Mouse (Mus musculus) midbrain, embryonic 12.5 days (tissue): Measurements from ENCODE around the gene Car8. TPM values are rescaled to one million over a fixed set of nuclear protein-coding genes. Genes with fewer than 3 reads are reported as not detected.
A peak's percentile ranks its signal among the peaks of the same experiment; 100 is the strongest.
"Not testable (repeated sequence)": the region's sequence is repeated elsewhere in the genome, so short reads cannot be mapped to it uniquely, and the experiment has no call there.

Source experiments
- ATAC-seq: fragments of 200-750 bp; cut with Nextera tagmentation; 2 replicates; pipeline ENCODE4 v1.8.0; 2017; ENCODE audit warnings: low read depth, moderate TSS enrichment, moderate library complexity; ENCODE audit not compliant: low FRiP score
- H3K27ac ChIP-seq: fragments of 300-500 bp; sonication (generic); replicated peaks from 2 replicates; pipeline ENCODE4 v1.5.1; 2016; ENCODE audit warnings: mild to moderate bottlenecking
- H3K27me3 ChIP-seq: fragments of 300-500 bp; sonication (generic); 2 replicates; pipeline ENCODE4 v1.6.1; 2016; ENCODE audit warnings: mild to moderate bottlenecking
- H3K36me3 ChIP-seq: fragments of 300-500 bp; sonication (generic); 2 replicates; pipeline ENCODE4 v1.6.1; 2016
- H3K4me1 ChIP-seq: fragments of 300-500 bp; sonication (generic); 2 replicates; pipeline ENCODE4 v1.6.1; 2016
- H3K4me2 ChIP-seq: fragments of 300-500 bp; sonication (generic); replicated peaks from 2 replicates; pipeline ENCODE4 v1.6.1; 2016; ENCODE audit warnings: mild to moderate bottlenecking, moderate library complexity
- H3K4me3 ChIP-seq: fragments of 300-500 bp; sonication (generic); 2 replicates; pipeline ENCODE4 v1.5.1; 2016; ENCODE audit warnings: mild to moderate bottlenecking
- H3K9ac ChIP-seq: fragments of 300-500 bp; sonication (generic); replicated peaks from 2 replicates; pipeline ENCODE4 v1.6.1; 2016; ENCODE audit warnings: mild to moderate bottlenecking, moderate library complexity
- H3K9me3 ChIP-seq: fragments of 300-500 bp; sonication (generic); 2 replicates; pipeline ENCODE4 v1.6.1; 2016; ENCODE audit warnings: mild to moderate bottlenecking
- WGBS: fragments of 180-500 bp; shearing (Covaris S2); methylation state at CpG from one replicate; pipeline ENCODE4 v1.1.7; 2016; 5-methylcytosine and 5-hydroxymethylcytosine counted together
- microRNA-seq: library from miRNA; unstranded; fragments of <30 nt; microRNA quantifications from one replicate; pipeline ENCODE4, GENCODE M21; 2017
- polyA plus RNA-seq: library from polyadenylated mRNA; unstranded; fragments of >200 nt; fragmentation: Nextera tagmentation; extraction: Ambion mirVana; gene quantifications from 2 replicates; pipeline ENCODE4 v1.2.1, GENCODE M21; 2016

The Car8 gene
- polyA plus RNA-seq, 1 experiment from 2014 or later = 1.0 TPM

GRCm38 (mm10) chr4:8101466-8101865 lies 137.4 kb downstream of the Car8 start:
- WGBS = 92% methylated on average over 3 of the region's 3 CpGs

DNA sequence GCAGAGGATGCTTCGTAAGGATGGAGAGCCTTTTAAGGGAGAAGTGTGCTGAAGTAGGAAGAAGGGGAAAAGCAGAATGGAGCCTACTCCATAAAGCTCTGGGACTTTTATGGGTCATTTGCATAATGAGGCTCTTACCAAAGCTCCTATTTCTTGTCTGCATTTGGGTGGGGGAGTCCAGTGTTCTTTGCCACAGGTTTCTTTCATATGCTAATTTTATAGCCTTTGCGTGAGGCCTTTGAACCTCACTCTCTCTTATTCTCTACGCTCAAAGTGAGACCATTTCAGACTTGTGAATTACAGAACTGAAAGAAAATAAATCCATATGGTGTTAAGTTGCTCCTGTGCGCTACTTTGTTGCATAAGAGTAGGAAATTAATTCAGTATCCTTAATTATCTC lies 140.8 kb downstream of the Car8 start:
- peak; percentile 78 for ATAC-seq
- Histone ChIP-seq H3K27me3 (no peaks in the 10 kb centered on the region), H3K9ac (no peak overlapping the region), H3K36me3 (no peaks in the 10 kb centered on the region), H3K4me3 (no peak overlapping the region), H3K9me3 (no peaks in the 10 kb centered on the region), H3K27ac (no peak overlapping the region), H3K4me1 (peaks cover 11% of the 10 kb centered on the region), H3K4me2 (no peak overlapping the region)
- WGBS = 19% methylated on average over 4 of the region's 4 CpGs

More at GRCm38 (mm10) chr4:8101466-8101865, 137.4 kb downstream of the Car8 start:
- H3K9me3 ChIP-seq = no peaks in the 10 kb centered on the region
- ATAC-seq = no peak
- H3K27me3 ChIP-seq = no peaks in the 10 kb centered on the region
- no peaks in the 10 kb centered on the region for H3K36me3 ChIP-seq
- H3K4me3 ChIP-seq = no peak overlapping the region
- H3K27ac ChIP-seq = no peak overlapping the region
- peaks cover 11% of the 10 kb centered on the region for H3K4me1 ChIP-seq
- H3K4me2 ChIP-seq = no peak overlapping the region
- H3K9ac ChIP-seq = no peak overlapping the region

DNA sequence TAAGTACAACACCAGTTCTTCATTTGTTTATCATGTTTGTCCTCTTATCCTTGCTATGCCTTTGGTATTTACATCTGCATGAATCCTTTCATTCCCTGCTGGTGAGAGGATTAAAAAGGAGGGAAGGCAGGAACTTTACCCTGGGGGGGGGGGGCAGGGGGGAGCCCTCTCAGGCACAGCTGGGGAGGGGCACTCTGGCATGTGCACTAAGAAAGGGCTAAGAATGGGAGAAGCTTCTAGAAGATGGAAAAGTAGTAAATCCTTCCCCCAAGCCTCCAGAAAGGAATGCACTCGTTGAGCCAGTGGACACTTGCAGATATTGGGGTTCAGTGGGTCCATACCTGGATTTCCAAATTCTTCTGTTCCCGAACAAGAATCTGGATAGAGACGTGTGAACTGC lies 141.2 kb downstream of the Car8 start:
- H3K4me2 ChIP-seq = no peak overlapping the region
- no peak overlapping the region for H3K9ac ChIP-seq
- peak; percentile 58 for ATAC-seq
- H3K9me3 ChIP-seq = no peaks in the 10 kb centered on the region
- WGBS = 43% methylated on average over 3 of the region's 3 CpGs
- H3K4me3 ChIP-seq = no peak overlapping the region
- peaks cover 11% of the 10 kb centered on the region for H3K4me1 ChIP-seq
- no peaks in the 10 kb centered on the region for H3K36me3 ChIP-seq
- no peaks in the 10 kb centered on the region for H3K27me3 ChIP-seq
- H3K27ac ChIP-seq = no peak overlapping the region

DNA sequence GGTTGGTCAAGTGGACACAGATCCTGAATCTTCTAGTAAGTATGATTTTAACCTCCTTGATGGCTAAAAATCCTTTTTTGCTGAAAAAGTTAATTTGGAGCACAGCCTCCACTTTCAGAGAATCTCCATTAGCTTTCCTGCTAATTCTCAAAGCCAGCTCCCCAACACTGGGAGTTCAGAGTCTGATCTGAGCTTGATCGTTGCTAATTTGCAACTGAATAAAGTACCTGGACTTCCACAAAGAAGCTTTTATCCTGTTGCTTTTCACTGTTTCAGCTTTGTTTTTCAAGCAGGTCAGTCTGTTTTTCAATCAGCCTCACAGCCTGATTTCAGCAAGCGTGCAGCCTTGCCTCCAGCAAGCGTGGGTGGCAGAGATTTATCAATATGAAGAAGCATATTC lies 145.3 kb downstream of the Car8 start:
- peaks cover 11% of the 10 kb centered on the region for H3K4me1 ChIP-seq
- H3K4me2 ChIP-seq, ATAC-seq, H3K27ac ChIP-seq, H3K36me3 ChIP-seq, H3K27me3 ChIP-seq, H3K9ac ChIP-seq, H3K4me3 ChIP-seq, H3K9me3 ChIP-seq: not testable (repeated sequence)
- WGBS = 39% methylated on average over 3 of the region's 3 CpGs

Small RNA genes lying within 50 kb of the gene (microRNA-seq; reads per million reads assigned to microRNA genes)
- gene Gm25355 = not detected
